Mouse (Mus musculus) left cerebral cortex, postnatal 25 days (tissue): ENCODE measurements around the gene Hoxa4. TPM values are rescaled to one million over a fixed set of nuclear protein-coding genes. Genes with fewer than 3 reads are reported as not detected.

Experiments
- DNase-seq, 2 experiments: peaks; one replicate each; pipeline ENCODE4 v3.0.0; 2022; ENCODE audit warnings: low spot score in 2 of 2, mixed read lengths in 1 of 2
- intact Hi-C: fragments of 180-260 bp; cut with DNase I; formaldehyde crosslinking; loops from one replicate; pipeline ENCODE4 v1.15.1; 2025
- total RNA-seq, 2 experiments: library from RNA; stranded (reverse); gene quantifications; 2 replicates each; pipeline ENCODE4 v1.2.3; 2021

Gene Hoxa4
- not detected for total RNA-seq

DNA sequence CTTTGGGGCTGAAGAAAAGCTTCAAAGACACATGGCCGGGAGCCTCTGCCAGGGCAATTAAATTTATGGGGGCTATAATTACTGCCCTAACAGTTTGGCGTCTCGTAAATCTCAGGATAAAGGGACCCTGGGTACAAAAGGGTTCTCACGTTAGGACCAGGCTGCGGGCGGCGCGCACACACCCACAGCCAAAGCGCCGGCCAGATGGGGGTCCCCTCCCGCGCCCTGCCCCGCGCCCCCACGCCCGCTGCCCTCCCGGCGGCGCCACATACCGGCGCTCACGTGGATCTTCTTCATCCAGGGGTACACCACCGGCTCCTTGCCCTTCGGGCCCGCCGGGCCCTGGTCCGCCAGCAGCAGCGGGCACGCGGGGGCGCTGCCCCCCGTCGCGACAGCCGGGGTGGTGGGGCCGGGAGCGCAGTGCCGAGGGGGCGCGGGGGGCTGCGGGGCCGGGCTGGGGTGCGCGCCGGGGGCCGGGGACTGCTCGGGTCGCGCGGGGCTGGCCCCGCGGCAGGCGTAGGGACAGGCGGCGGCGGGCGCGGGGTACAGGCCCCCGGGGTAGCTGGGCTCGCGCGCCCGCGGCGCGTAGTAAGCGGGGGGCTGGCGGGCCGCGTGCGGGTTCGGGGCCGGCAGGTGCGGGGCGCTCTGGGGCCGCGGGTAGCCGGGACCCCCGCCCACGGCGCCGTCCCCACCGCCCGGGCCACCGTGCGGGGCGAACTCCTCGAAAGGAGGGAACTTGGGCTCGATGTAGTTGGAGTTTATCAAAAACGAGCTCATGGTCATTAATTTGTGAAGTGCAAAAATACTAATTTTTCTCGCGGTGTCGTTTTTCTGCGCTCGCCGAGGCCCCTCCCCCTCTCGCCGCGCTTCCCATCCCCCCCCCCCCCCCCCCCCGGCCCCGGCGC lies at the start of gene Hoxa4:
Hoxa4 (minus strand) TSS at position 848 of the 905 bp plus-strand sequence.
- intact Hi-C loops: no loop called here
- DNase-seq: no peak

DNA sequence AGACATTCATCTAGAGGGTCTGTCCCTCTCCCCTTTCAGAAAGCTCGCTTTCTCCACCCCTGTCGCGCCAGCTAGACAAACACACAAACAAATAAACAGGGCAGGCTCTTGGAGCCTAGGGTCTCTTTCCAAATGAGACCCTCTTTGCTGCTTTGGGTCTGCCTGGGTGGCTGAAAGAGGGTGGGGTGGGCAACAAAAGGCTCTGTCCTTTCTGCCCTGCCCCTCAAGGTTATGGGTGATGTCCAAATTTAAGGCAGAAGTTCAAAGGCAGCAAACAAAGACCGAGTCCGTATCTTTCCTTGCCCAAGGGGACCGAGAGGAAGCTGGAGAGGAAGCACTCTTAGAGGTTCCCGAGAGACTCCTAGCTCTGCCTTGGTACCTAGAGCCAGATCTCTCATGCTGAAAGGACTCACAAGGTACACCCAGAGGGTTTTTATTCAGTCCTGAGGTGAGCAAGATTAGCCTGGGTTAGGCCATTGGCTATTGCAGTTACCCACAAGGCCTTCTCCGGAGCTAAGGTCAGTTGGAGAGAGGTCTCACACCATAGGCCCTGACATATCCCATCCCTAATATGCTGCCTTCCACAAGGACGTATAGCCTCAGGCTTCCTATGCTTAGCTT lies 49.6 kb upstream of the Hoxa4 start:
- intact Hi-C loops: no loop called here
- no peak for DNase-seq

DNA sequence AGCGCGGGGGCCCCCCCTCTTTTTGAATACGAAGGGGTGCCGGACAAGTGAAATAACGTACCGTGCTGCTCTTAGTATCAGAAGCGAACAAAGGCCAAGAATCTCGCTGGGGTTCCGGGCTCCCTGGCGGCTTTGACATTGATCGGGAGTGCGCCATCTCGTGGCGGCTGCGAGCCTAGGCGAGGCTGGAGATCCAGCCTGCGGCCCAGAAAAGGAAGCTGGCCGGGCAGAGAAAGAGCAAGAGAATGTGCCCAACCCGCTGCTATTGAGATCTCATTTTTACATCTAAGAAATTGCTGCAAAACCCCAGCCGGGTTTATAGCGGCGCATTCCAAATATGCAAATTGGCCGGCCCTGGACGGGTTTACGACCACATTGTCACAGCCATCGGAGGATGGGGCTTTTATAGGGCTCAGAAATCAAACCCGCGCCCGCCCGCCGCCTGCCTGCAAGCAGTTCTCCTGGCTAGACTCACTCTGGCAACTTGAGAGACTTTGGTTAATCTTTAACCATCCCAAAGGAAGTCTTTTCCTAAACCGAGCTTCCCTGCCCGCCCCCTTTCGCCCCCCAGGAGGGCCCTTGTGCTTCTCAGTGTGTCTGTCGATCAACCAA lies 48.9 kb upstream of the Hoxa4 start, which contains the start of gene Hoxa10:
Hoxa10 (minus strand) TSS at position 466 of the 612 bp plus-strand sequence.
- intact Hi-C loops: no loop called here
- DNase-seq: no peak

DNA sequence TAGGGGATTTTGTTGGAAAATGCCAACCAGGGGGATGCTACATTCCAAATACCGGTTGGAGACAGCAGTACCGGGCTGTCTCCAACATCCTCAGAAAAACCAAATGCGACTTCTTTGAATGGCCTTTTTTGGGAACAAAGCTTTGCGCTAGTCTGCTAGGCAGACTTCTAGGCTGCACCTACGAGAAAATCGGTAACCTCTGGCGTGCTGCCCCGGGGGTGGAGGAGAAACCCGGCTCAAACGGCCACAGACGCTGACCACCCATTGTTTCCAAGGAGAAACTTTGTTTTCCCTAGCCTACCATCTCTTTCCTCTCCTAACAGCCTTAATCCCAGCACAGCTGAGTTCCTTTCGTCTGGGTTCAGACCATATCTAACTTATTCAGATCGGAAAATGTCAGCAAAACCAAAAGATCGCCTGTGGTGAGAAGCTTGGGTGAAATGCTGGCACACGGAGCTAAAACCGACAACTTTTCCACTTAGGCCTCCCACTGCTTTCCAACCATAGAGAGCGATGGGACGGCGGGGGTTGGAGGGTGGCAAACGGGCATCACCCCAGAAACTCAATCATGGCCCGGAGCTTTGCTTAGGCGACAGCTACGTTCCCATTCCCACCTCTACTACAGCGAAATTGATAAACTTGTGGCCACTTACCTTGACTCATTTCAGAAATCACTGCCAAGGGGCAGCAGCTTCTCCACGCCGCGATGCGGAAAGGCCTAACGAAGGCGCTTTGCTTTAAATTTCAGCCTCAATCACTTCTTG lies 48.3 kb upstream of the Hoxa4 start:
- intact Hi-C loops: no loop called here
- no peak for DNase-seq

DNA sequence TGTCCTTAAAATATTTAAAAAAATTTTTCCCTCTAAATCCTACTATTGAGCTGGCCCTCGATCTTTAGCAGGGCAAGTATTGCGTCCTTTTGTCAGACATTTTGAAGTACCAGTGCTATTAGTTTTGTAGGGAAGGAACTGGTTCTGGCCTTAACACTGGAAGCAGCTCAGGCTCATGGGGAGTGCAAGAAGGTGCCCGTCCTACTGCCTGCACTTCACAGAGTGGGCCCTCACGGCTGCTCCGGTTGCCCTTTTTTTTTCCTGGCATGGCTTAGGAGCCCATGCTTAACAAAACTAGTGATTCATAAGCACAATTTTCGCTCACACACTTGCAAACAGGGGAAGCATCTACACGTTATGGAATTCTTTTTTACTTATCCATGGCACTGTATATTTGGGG lies 47.4 kb upstream of the Hoxa4 start:
- no peak for DNase-seq
- intact Hi-C loops: no loop called here

DNA sequence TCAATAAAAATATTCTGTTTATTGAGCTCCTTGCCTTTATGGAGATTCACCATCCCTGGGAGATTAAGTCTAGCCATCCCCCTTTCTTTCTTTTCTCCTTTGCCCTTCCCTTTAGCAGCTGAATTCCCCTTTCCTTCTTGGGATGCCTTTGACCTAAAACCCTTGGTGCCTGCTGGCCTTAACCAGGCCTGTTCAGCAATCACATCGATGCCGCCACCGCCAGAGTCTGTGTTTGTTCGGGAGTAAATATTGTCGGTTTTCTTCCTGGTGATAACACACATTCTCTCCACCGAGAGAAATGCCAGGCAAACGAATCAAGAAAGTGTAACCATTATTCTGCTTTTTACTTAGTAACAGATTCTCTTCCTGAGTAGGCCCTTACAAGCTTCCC lies 46.6 kb upstream of the Hoxa4 start:
- intact Hi-C loops: no loop called here

DNA sequence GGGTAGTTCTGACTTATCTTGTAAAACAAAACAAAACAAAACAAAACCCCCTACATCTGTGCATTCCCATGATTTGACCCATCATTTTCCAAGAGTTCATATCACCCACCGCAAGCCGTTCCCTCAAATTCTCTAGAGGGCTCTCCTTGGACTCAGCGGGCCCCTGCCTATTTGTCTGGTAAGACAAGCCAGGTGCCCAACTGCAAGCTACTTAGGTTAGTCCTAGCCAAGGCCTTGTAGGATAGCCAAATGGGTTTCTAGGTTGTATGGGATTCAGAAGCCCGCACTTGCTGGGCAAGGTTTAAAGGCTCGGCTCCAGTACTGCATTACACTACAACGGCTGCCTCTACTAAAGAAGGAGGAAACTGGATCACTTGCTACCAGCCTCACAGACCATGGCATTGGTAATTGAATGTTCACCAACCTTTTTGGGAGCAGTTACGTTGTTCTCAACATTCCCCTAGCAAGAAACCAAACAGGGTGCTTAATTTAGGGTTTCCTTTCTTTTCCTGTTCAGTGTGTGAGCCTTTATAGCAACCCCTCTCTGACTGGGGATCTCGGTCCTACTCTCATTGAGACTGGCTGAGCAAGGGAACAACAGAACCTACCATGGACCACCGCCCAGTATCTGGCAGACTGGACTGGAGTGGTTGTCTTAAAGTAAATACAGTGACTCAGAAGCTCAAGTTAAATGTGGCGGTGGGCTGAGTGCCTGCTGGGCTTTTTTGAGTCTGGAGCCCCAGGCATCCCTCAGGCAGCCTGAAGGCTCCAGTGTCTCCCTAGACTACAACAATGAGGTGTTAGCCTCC lies 46.0 kb upstream of the Hoxa4 start:
- no peak for DNase-seq
- intact Hi-C loops: no loop called here

More for the DNA sequence above, 46.6 kb upstream of the Hoxa4 start:
- no peak for DNase-seq

DNA sequence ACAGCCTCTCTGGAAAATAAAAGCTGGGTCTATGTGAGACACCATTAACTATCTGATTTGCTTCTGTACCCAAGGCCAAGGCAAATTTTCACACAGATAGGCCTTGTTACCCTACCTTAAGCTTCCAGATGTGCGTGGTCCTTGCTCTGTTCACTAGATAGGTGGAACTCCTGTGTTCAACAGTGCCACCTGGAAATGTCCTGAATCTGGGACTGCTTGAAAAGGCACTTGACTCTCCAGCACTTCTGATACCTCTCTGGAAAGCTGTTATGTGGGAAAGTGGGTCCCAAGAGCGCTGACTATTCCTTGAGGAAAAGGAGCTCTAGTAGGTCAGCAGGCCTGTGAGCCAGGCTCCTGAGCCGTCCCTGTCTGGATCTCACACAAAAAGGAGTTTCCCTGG lies 45.3 kb upstream of the Hoxa4 start:
- intact Hi-C loops: no loop called here

DNA sequence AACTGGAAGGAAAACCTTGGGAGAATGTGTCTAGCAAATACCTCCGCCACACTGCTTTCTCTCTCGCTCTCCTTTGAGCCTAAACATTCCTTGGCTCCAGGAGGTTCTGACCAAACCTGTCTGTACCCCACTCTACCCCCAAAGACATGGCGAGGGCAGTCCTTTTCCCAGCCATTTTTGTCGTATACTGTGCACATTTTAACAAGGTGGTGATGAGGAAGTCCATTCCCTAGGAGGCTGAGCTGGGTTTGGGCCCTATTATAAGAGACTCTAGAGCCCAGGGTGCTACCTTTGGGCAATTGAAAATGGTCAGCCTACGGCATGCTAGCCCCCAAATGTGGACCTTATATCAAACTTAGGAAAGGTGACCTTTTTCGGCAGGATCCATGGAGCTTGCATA lies 44.3 kb upstream of the Hoxa4 start:
- intact Hi-C loops: no loop called here

More for the DNA sequence above, 45.3 kb upstream of the Hoxa4 start:
- no peak for DNase-seq

DNA sequence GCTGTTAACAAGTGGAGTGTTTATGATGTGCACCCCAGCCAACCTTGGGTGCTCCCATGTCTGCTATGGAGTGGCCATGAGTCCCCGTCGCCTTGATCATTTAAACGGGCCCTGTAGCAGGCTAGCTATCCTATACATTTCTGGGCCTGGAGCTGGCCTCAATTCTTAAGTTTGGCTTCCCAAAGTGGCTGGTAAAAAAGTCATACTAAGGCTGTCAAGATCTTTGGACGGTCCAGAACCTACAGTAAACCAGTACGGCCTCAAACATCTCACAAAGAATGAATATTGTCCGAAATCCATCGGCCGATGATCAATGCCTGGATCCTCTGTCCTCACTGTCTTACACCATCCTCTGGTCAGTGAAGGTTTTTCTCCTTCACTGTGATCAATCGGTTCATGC lies 43.7 kb upstream of the Hoxa4 start:
- DNase-seq: no peak
- intact Hi-C loops: no loop called here

More for the DNA sequence above, 44.3 kb upstream of the Hoxa4 start:
- DNase-seq: no peak

DNA sequence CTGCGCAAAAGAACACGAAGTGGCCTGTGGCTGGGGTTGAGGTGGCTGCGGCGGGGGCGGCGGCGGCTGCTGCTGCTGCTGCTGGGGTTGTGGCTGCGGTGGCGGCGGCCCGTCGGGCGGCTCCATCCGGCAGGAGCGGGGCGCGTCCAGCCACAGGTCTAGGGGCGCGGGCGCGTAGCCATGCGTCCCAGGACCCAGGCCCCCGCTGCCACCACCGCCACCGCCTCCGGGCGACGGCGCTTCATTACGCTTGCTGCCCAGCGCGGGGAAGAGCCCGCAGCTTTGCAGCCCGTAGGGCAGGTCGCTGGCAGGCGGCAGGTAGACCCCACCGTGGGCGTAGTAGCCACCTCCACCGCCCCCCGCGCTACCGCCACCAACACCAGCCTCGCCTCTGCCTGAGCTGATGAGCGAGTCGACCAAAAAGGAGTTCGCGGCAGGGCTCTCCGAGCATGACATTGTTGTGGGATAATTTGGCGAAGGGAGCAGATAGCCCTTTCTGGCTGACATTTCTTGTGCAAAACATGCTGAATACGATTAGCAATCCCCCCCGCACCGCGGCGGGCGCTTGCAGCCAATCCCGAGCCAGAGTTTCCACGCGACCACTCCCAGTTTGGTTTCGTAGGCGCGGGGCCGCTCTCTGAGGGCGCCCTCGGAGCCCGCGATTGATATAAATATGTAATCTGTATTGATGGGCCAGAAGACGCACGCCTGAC lies 43.0 kb upstream of the Hoxa4 start:
- DNase-seq: no peak
- intact Hi-C loops: no loop called here

DNA sequence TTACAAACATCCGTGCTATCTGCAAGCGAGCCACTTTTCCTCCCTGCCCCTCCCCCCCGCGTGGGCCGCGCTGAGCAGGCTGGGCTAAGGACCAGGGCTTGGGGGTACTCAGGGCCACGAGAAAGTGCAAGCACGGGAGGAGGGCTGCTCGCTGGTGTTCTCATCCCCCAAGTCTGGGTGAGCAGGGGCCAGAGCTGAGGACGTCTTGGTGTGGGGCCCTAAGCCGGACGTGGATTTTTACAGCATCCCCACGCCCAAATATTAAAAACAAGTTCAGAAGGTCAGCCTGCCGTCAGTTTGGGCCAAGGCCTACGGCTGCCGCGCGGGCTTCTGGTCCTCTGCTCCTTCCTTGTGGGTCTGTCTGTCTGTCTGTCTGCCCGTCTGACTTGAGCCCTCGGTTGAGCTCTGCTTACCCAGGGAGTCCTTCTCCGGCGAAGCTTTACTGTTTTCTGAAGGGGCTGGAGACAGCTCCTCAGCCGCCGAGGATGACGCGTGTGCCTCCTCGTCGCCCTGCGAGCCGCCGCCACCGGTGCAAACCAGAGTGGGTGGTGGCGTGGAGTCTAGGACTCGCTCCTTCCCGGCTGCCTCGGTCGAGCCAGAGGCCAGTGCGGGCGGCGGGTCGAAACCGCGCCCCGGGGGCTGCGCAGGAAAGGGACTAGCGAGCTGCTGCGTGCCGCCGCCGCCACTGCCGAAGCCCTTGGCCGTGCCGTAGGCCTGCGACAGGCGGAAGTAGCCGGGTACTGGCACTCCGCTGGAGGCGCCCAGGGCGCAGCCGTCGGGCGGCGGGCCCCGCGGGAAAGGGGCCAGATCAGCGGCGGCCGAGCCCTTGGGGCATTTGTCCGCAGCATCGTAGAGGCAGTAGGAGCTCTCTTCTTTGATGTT lies 42.2 kb upstream of the Hoxa4 start:
- no peak for DNase-seq
- intact Hi-C loops: no loop called here

DNA sequence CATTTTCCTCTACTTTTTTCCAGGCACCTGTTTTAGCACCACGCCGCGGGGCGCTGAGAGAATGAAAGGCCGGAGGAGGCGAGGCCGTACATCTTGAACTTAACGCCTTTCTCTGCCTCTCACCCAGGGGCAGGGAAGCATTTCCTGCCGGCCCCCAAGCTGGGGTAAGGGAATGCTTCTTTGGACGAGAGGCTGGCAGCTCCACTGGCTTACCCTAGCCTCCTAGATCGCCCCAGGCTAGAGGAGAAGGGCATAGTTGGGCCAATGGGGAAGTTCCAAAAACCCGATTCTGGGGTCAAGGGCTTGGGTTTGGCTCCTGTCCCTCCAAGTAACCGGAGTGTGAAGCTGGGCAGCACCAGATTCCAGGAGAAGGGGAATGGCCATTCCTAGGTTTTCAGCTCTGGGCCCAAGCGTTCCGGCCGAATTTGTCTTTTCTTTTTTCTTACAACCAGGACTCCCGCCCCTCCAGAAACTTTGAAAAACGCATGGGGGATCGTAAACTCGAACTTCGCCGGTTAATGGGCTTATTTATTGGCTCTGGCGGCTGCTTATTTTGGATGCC lies 41.5 kb upstream of the Hoxa4 start:
- no peak for DNase-seq
- intact Hi-C loops: no loop called here

DNA sequence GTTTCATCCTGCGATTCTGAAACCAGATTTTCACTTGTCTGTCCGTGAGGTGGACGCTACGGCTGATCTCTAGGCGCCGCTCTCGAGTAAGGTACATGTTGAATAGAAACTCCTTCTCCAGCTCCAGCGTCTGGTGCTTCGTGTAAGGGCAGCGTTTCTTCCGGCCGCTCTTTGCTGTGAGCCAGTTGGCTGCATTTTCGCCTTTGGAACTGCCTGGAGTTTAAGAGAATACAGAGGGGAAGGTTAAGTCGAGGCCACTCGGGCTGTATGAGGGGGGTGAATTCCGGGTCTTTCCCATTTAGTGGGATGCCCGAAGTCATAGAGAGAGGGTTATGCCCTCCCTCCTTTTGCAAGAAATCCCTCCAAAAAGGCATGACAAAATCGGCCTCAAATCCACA lies 41.0 kb upstream of the Hoxa4 start:
- intact Hi-C loops: no loop called here
- DNase-seq: no peak

DNA sequence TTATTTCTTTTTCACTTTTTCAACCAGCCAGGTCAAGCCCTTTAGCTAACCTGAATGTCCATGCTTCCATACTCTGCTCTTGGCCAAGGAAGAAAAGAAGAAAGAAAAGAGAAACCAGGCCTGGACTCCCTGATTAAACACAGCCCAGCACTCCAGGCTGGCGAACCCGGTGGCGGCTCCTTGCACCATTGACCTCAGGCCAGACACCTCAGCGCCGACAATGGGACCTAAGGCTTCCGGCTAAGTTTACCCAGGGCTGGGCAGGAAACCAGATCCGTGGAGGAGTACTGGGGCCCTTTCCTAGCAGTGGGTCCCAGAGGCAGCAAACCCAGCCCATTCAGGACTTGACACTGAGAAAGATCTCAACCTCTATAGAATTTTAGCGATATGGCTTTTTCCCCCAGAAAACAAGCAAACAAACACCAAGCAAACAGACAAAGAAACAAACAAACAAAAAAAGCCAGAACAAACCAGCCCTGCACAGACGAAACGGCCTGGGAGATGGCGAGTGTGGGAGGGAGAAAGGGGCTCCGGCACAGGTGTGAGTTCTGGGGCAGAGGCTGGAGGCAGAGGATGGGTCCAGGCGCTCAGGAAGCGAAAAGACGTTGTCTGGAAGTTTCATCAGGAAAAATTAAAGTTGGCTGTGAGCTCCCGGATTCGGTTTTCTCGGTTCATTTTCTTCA lies 40.5 kb upstream of the Hoxa4 start:
- intact Hi-C loops: no loop called here
- no peak for DNase-seq

DNA sequence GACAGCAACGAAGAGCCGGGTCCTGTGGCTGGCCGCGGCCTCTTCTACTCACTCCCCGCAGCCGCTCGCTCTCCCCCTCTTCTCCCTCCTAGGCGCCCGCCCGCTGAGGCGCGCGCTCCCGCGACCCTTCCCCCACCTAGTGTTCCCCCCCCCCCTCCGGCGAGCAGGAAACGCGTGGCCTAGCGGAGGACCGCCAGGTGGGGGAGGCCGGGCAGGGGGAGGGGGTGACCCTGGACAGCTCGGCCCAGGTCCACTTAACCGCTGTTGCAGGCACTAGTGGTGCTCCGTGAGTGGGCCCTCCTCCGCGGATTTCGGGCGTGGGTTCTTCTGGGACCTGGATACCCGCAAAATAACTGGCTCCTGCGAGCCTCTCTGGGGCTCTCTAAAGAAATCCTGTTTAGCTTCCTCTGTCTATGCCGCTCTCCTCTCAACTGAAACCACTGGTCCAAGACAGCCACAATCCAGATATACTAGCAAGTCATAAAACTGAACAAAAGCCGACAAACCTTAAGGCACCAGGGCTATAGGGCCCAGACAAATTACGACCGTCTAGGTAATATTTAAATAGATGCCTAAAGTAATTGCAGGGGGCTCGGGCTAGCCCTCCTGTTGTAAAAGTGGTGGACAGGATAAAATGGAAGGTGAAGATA lies 39.1 kb upstream of the Hoxa4 start, which contains the start of gene Hoxa9:
Hoxa9 (minus strand) TSS at position 574 of the 650 bp plus-strand sequence.
- intact Hi-C loops: no loop called here

More for the DNA sequence above, 39.1 kb upstream of the Hoxa4 start, which contains the start of gene Hoxa9:
- no peak for DNase-seq
